Mouse (Mus musculus) cerebellum, postnatal 36 days (tissue): Measurements from ENCODE around the gene Cept1.

ENCODE experiments used
- DNase-seq, 2 experiments: peaks; one replicate each; pipeline ENCODE4 v3.0.0; 2021 to 2022; ENCODE audit warnings: mixed read lengths in 2 of 2

The Cept1 gene

GRCm38 (mm10) chr3:106494417-106494950 lies 53.1 kb downstream of the Cept1 start:
- DNase-seq, result no peak

- no peak for DNase-seq
Observed at GRCm38 (mm10) chr3:106493882-106494281, 53.7 kb downstream of the Cept1 start.

DNA sequence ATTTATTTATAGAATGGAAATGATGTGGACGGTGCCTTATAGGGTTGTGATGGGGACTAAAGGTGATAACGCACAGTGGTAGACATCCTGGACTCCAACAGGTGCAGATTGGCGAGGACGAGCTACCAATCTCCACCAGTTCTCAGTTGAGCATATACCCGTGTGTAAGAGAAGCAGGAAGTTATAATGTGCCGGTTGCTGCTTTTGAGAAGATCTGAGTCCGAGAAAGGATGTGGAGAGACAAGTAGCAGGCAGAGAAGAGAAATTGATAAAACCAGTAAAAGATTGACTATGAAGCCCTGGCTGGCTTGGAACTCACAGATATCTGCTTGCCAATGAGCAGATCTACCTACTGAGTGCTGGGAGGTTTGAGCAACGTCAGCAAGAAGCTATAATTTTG lies 54.4 kb downstream of the Cept1 start:
- no peak for DNase-seq

DNA sequence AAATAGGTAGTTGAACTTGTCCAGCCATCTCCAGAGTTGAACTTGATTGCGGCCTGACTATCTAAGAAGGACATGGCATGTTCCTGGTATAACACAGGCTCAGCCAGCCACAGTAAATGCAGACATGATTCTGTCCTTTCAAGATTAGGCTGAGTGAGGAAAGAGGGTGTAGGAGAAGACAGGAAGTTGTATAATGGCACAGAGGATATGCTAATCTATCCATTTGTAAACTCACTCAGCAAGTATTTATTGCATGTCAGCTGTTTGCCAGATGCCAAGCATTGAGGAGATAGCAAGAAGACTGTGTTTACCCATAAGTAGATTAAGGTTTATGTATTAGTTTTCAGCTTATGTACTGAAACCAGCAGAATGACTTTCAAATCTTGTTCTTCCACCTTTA lies 54.9 kb downstream of the Cept1 start:
- DNase-seq, result no peak

DNA sequence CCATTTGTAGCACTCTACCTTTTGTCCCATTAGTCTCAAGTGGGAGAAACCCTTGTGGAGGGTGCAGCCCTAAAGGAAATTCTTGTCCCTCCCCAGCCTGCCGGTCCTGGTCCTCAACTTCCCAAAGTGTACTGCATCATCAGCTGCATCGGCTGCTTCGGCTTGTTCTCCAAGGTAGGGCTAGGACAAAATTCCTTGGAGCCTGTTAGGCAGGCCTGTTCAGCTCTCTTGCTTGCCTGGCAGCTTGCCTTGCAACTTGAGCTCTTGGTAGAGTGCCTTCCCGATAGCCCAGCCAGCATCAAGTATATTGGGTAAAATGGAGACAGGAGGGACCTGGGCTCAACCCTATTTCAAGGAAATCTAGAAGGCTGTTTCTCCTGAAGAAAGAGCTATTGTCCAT lies 57.4 kb downstream of the Cept1 start:
- no peak for DNase-seq

DNA sequence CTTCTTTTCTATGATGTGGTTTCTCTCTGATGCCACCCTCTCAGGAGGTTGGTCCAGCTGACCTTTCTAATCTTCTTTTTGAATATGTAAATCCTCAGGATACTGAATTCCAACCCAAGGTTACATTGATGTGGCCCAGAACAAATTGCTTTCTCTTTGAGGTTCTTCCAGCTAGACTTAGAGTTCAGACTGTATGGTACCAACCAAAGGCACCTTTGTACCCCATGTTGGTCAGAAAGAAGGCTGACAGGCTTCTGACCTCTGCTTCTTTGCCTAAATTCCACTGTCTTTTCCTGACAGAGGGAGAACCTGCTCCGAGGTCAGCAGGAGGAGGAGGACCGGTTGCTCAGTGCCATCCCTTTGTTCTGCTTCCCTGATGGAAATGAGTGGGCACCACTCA lies 60.1 kb downstream of the Cept1 start:
- no peak for DNase-seq

DNA sequence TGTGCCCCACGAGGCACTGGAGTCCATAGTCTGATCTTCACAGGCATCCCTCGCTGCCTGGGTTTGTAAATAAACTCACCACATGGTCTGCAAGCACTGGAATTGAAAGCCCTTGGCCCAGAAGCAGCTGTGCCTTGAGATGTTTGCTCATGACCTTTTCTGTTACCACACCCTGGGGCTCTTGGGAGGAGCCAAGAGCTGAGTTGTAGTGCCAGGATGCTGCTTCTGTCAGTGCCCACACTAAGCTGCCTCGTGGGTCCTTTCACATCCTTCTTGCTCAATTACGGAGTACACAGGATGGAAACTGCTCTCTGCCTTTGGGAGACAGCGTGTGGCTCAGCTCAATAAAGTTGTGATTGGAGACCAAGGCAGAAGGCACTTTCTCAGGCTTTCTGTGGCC lies 61.8 kb downstream of the Cept1 start:
- no peak for DNase-seq

DNA sequence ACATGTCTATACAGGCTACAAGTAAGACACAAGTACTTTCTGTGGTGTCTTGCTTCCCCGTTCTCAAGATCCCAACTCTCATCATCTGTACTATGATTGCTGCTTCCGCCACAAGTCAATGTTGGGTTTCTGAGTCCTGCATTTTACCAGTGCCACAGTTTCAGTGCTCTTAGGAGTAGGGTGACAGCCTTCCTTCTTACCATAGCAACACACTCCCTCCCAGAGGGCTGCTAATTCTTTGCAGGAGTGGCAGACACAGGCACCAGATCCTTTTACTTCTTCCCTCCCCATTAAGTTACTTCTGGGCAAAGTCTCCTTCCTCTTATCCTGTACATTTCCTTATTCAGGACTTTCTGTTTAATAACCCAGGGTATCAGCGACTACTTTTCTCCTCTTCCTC lies 62.7 kb downstream of the Cept1 start:
- no peak for DNase-seq

- no peak for DNase-seq
Observed at GRCm38 (mm10) chr3:106483796-106484405, 63.7 kb downstream of the Cept1 start.

DNA sequence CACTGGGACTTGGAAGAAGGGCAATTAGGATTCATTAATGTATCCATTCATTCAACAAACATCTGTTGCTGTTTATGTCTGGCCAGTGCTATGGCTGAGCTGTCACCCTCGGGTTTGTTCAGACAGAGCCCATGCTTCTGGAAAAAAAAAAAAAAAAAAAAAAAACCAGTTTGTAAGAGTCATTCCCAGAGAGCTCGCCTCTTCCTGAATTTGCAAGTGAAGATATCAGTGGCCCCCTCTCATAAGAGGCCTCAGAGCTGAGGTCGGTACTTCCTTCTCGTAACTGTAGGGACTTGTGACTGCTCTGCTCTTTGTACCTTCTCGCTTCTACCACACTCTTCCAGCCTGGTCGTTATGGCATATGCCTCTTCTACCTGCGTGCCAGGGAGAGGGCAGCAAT lies 64.3 kb downstream of the Cept1 start:
- DNase-seq, result no peak

- DNase-seq, result peak in 1 of 2 experiments; percentile 9
Observed at GRCm38 (mm10) chr3:106482281-106483081, 65.1 kb downstream of the Cept1 start, which contains the start of gene Dennd2d. Gene Dennd2d, plus strand, starts transcription at chr3:106482405.

- DNase-seq, result no peak
Observed at GRCm38 (mm10) chr3:106476863-106477262, 70.7 kb downstream of the Cept1 start.

GRCm38 (mm10) chr3:106474210-106474609 lies 73.4 kb downstream of the Cept1 start:
- DNase-seq, result no peak

DNA sequence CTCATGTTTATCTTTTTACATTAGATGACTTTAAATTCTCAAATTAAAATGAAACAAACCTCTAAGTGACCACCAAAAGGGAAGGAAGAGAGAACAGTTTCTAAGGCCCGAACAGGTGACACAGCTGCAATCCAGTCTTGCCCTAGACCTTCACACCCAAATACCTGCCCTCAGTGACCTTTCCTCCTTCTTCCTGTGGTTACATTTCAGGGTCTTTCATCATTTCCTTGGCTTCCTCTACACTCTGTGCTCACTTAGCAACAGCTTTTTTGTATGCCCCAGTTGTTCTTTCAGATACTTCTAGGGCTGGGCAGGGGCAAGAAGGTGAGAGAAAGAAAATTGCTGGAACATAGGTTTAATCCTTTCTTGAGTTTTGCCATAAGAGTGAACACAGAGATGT lies 82.9 kb downstream of the Cept1 start:
- DNase-seq, result no peak

GRCm38 (mm10) chr3:106462493-106462892 lies 85.1 kb downstream of the Cept1 start:
- no peak for DNase-seq

DNA sequence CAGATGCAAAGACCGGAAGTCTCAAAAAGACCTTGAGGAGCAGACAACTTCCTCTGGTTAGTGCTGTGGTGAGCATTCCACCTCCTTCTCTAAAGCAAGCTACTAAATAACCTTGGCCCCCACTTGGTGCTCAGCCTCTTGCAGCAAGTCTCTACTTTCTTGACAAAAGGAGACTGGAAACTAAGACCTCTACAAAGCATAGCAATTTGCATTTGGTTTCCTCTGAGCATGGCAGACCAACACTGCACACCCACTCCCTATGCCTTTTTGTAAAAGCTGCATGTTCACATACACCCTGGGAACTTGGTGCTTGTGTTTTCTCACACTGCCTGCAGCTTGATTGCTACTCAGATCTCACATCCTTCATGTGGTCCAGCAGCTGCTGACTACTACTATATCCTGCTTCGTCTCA lies 85.5 kb downstream of the Cept1 start:
- no peak for DNase-seq

DNA sequence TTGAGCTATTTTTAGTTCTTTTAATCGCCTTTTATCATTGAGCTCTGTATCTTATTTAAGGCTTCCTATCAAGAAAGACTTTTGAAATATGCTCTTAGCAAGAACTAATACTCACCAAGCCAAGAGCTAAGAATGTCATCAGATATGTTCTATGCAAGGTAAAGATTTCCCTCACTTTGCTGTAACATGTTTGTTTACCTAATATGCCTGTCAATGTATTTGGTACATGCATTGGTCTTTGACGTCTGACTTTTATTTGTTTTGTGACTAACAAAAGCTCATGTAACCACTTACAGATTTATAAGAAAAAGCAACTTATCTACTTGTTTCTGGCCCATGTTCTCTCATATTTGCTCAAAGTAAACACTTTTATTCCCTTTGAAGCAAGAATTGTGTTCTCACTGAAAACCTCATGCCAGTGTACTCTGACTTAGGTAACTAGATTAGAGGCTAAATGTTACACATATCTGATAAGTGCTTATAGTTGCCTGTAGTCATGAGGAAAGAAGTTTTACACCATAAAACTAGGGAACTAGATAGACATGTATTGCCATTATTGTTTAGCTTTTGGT lies 90.2 kb downstream of the Cept1 start:
- DNase-seq, result no peak

DNA sequence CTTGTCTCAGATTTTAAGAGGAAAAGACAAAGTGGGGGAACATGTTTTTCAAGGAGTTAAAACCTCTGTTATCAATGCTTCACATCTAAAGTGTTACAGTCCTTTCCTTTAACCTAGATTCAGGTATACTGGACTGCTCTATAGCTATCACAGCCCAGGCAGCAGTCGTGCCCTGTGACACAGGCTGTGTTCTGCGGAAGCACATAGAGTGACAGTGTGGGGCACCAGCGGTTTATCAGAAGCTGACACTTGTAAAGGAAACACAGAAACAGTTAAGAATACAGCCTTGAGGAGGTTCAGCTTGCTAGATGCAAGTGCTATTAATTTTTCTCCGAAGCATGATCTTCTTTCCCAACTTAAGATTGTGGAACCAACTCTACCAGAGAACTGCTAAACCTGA lies 95.0 kb downstream of the Cept1 start:
- no peak for DNase-seq
